Mouse (Mus musculus): ENCODE measurements at regions not wholly inside any gene's neighbourhood (a gene's known extent, or its start where the extent isn't known, plus 50 kb on each side); places are given as distances from the start of the nearest gene placed in this dataset.

DNA sequence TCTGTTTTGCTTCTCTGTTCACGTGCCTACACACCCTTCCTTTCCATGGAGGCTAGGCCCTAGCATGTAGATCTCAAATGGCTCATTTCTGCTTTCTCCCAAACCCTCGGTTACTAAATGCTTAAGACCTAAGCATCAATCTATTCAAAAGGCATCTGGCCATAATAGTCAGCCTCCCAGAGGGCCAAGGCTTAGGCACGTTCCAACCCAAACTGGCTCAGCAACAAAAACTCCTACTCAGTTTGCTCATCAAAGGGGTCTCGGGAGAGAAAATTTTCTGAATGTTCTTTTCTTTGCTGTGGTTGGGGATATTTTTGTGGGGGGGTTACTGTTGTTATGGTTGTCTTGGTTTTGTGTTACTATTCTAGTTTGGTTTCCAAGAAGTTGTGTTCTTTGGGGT is 196.8 kb upstream of the Azi2 start:
- TF ChIP-seq POLR2A (IDR thresholded peaks at IDR 0.05; ENCODE audit: low read depth, low read length) (no peak), CTCF (conservative IDR thresholded peaks at IDR 0.05; ENCODE audit: insufficient read depth, insufficient read length, low read depth, low read length) (no peak)
